Mouse (Mus musculus) adrenal gland, postnatal 4 days (tissue): ENCODE measurements around the gene Phf19. TPM values are rescaled to one million over a fixed set of nuclear protein-coding genes. Genes with fewer than 3 reads are reported as not detected.
A peak's percentile ranks its signal among the peaks of the same experiment; 100 is the strongest.

Experiments
- DNase-seq, 2 experiments: peaks; one replicate each; pipeline ENCODE4 v3.0.0; 2021 to 2022; ENCODE audit warnings: low spot score in 2 of 2, mixed read lengths in 2 of 2
- total RNA-seq, 2 experiments: library from RNA; stranded (reverse); gene quantifications; 2 replicates each; pipeline ENCODE4 v1.2.3; 2021

Phf19 gene
- total RNA-seq, 2 experiments from 2014 or later = 8.3 to 10.4 TPM

DNA sequence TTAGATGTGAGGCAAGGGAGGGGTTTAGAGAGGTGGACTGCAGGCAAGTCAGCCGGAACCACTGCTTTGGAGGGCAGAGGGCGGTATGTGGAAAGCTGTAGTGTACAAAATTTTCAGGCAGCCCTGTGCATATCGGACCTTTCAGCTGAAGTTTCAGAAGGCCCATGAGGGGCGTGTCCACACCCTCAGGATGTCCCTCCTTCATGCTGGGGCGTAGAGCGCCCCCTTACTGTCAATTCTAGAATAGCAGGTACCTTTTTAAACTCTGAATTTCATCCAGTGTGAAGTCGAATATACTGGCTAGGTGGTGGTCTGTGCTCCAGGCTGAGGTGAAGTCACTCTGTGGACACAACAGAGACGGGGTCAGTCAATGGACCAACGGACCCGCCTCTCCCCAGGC lies 16.0 kb downstream of the Phf19 start:
- no peak for DNase-seq

DNA sequence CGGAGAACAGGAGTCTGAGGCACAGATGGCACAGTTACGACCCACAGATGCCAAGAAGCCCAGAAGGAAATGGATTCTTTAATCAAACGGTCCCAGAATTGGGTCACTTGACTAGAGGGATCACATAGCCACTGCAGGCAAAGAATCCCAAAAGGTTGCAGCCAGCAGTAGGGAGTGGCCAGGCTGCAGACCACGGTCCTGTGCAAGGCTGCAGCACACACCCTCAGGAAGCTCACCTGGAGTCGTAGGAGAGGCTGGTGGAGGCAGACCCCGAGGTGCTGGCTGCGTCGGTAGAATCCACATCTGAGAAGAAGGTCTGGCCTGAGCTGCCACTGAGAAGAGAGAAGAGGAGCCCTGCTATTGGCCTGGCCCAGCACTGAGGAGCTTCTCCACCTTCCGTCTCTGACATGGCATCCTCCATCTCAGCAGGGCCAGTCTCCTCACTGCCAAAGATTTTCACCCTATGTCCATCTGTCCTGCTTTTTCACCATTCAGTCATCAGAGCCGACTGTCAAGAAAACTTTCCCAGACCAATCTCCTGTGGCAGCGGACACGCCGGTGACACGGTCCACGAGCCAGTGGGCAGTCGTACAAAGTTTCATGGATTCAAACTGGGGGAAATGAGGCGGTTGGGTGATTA lies 16.9 kb downstream of the Phf19 start:
- DNase-seq = no peak

DNA sequence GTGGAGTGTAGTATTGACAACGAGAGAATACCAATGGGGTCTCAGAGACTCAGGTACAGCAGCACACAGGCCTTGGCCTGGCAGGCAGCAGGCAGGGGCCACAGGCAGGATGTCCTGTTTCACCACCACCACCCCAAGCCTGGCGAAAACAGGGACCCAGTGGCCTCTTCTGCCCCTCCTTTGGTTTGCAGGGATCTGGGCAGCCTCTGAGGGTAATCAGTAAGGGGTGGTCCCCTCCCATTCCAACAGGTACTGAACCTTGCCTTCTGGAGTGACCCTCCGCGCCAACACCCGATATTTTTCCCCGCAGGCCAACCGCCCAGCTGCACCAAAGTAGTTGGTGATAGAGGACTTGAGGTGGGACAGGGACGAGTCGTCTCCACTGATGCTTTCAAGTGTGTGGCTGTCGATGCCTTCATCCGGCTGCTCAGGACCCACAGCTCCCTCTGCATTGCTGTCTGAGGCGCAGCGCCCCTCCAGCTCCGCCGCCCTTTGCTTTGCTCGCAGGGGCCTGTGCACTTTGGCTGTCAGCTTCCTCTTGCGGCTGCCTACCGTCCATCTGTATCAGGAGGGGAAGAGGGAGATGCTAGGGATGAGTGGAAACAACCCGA lies 18.2 kb downstream of the Phf19 start:
- no peak for DNase-seq

DNA sequence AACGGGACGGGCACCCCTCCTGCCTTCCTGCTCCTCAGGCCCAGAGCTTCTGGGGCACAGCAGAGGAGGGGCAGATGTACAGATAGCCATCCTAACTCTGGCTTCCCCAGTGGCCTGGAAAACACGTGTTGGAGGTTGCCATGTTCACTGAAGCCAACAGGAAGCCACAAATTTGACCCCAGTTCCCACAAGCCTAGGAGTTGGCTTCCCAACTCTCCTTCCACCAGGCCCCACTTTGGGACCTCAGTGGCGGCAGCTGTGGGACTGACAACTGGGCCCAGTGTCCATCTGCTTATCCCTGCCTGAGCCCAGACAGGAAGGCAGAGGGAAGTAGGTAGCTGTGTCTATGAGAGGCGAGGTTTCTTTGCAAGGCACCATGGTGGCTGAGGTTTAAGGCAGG lies 19.9 kb downstream of the Phf19 start:
- no peak for DNase-seq

DNA sequence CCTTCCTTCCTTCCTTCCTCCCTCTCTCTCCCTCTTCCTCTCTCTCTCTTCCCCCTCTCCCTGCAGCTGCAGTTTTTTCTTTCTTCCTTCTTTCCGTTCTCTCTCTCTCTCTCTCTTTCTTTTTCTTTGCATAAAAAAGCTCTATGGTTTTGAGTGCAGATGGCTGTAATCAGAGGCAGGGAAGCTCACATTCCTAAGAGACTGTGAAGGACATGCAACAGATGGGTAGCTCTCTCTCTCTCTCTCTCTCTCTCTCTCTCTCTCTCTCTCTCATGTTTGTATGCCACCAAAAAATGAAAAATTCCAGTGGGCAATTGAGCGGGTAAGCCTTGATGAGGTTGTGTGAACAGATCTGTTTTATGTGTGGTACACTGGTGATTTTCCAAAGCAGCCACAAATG lies 29.6 kb downstream of the Phf19 start:
- no peak for DNase-seq

DNA sequence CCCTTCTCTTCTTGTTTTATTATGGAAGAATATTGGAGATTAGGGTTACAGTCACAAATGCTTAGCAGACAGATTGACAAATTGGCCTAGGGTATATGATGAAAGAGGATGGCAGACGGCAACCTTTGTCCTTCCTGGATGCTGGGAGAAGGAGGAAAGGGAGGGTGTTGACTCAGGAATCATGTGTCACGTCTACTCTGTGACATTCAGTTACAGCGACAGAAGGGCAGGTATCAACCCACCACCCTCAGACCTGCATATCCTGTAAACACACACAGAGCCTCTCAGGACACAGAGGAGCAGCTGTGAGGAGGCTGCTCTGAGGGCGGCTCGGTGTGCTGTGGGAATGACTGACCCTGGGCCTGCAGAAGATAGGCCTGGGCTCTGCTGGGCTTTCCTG lies 30.6 kb downstream of the Phf19 start:
- no peak for DNase-seq

DNA sequence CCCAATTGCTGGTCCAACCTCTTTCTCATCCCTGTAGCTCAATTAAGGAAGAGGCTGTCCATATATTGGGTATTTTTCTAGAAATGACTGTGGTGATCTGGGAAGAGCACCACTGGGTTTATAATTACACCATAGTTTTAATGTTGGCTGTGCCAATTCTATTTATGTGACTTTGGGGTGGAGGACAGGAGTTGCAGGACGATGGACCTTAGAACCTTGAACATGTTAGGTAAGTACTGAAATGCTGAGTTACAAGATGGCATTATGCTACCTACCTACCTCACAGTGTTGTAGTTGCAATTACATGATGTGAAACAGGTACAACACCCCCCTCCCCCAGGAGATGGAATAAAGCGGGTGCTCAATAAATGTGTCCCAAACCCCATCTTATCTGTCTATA lies 31.1 kb downstream of the Phf19 start:
- no peak for DNase-seq

DNA sequence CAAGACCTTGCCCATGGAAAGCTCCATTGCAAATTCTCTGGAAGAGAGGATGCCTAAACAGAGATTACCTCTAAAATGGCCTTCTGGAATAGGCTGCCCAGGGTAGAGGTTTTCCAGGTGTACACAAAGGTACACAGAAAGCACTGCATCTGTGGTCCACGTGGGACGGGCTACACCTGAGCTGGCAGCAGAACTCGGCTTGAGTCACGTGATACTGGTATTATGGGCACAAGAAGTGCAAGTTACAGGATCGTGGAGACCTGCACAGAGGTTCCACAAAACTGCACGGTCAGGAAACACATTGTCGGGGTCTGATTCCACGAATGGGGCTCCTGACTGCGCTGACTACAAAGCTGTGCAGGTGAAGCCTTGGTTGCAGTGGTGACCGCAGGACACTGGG lies 33.8 kb downstream of the Phf19 start:
- no peak for DNase-seq

DNA sequence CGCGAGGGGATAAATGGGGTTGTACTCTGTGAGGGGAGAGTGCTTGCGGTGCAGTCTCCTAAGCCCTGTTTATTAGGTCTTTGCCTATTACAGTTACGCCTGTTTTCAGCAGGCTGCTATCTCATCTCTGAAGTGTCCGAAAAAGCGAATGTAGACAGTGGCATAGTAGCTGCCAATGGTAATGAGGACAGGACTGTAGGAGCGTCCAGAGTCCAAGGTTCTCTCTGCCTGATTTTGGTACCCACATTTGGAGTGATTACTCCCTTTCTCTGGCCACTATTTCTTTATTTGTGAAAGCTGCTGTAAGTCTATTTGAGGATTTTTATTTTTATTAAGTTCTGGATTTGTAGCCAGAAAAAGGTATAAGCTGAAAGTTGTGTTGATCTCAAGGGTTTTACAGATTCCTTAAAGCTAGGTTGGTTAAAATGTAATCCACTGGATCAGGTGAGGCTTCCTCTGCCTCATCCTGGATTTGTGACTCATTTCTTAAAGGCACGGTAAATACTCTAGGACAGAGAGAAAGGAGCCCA lies 38.9 kb downstream of the Phf19 start, which contains the start of gene Psmd5:
Gene Psmd5 (minus strand): TSS at position 153 of the 530 bp plus-strand sequence.
- no peak for DNase-seq

DNA sequence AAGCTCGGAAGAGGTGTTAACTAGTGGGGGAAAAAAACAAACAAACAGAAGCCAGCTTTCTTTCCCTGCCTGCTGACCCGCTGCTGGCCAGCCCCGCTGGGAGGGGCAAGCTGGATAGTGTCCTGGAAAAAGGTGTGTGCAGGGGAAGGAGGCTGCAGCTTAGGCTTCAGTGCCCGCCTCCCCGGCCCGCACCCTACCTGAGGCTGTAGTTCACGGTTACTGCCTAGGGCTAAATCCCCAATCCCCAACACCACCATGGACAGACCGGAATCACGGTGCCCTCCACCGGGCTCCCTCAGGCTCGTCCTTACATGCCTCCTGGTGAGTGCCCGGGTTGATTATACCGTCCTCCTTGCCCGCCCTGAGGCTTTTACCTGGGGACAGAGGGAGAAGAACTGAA lies 39.6 kb downstream of the Phf19 start, which contains the start of gene Cutal:
Gene Cutal (plus strand): TSS at position 126 of the 400 bp plus-strand sequence.
- DNase-seq = no peak

DNA sequence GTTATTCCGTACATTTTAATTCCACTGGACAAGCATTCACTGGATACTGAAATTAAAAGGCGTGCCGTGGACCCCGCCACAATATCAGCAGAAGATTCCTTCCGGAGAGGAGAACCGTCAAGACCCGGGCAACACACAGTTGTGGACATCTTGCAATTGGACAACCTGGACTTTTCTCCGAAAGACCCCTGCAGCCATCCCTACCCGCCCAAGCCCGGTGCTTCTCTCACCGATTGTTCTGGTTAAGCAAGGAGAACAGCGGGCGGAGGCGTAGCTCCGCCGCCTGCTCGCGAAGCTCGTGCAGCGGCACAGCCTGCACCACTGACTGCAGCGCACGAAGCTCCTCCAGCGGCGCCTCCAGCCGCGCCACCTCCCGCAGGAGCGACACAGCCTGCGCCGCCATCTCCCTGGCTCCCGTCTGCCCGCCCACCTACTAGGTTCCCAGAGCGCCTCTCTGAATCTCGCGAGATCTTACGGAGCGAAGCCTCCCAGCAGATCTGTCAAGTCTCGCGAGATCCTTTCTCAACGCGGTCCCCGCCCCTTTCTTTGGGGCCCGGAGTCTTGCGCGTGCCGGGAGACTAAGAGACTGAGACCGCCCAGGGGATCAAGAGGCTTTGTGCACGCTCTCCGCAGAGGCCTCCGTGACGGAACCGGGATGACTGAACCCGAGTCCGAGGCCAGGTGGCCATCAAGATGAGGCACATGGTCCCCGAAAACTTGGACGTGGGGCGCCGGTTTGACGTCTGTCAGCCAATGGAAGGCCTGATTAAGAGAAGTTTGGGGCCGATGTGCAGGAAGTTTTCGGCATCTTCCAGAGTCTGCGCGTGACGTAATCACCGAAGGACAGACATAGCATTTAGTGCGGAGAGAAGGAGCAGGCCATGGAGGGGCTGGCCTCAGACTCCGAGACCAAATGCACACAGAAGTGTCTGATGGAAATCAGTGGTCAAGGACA lies 43.0 kb downstream of the Phf19 start:
- peak; percentile 56 to 84 for DNase-seq

DNA sequence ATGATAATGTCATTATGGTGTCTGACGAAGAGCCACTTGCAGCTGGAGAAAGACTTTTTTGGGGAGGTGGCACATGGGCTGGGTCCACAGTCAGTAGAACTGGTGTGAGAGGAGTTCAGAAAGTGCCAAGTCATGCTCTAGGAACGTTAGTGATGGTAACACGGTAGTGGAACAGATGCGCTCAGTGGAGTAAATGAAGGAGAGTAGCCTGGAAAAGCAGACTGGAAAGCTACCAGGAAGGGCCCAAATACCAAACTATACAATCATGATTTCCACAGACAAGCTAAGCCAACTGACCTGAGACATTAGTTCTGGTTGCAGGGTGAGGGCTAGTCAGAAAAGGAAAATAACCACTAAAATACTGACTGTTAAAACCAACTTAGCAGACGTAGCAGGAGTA lies 44.1 kb downstream of the Phf19 start:
- no peak for DNase-seq

DNA sequence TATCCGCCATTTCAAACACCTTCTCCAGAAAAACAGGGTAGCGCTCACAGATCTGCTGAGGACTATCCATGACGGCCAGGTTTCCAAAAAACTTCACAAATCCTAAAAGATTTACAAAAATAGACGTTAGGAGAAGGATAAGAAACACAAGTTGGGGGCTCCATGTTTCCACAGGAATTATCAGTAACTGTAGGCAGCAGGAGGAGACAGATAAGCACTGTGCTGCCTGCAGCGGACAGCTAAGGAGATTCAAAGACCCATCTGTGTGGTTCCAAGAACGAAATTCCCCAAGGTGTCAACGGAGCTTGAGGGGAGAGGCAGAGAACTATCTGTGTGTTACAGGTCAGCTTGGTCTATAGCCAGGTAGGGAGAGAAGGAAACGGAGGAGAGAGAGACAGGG lies 56.1 kb downstream of the Phf19 start:
- no peak for DNase-seq

DNA sequence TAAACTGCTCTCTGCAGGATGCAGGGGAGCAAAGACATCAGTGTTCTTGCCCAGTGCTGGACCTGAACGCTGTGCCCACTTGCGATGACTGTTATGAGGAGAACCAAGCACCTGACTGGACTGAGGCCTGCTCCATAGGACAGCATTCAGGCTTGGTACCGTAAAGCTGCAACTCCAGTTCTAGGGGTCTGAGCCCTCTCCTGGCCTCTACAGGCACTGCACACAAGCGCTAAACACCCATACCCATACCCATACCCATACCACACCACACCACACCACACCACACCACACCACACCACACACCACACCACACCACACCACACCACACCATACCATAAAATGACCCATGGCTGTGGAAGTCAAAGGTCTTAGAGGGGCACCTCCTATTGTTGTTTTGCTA lies 58.6 kb downstream of the Phf19 start:
- no peak for DNase-seq

DNA sequence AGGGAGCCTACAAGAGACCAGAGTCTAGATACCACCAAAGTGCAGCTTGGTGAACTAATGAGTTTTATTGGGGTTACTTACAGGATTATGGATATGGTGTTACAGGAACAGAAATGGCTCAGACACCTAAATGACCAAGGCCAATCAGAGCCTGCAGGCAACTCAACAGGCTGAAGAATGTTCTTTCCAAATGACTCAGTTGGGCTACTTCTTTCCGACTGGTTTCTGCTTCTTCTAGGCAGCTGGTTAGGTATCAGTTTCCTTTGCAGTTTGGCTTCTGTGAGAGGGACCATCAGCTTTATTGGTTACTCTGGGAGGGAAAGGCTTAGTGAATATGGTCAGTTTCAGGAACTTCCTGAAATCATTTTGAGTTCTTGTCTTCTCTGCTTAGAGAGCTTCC lies 66.1 kb downstream of the Phf19 start:
- DNase-seq = no peak

Other genes with a start within 250 kb of the Phf19 start
- 10 to 100 TPM; 69.2 to 79.9 TPM for gene Gapvd1, start 158.8 kb downstream of the Phf19 start, total RNA-seq
- 100 to 1,000 TPM; 449 to 473 TPM for gene Hspa5, start 142.1 kb downstream of the Phf19 start, total RNA-seq
- 10 to 100 TPM; 29.7 to 31.4 TPM for gene Rabepk, start 114.1 kb downstream of the Phf19 start, total RNA-seq
- 10 to 100 TPM; 70.4 to 77.6 TPM for gene Fbxw2, start 87.7 kb downstream of the Phf19 start, total RNA-seq
- gene Gm34653, start 81.0 kb downstream of the Phf19 start, total RNA-seq = under 1 TPM in 1 of 2 experiments, not detected in 1; 0.17 TPM
- gene Cutal, start 39.6 kb downstream of the Phf19 start, total RNA-seq = 1 to 10 TPM; 2.4 to 3.0 TPM
- gene Psmd5, start 39.1 kb downstream of the Phf19 start, total RNA-seq = 10 to 100 TPM; 41.5 to 41.7 TPM
- gene Traf1, start 47.7 kb upstream of the Phf19 start, total RNA-seq = 1 to 10 TPM; 2.1 to 3.4 TPM
- 10 to 100 TPM in 1 of 2 experiments, 1 to 10 TPM in 1; 1.2 to 35.5 TPM for gene Hc, start 147.4 kb upstream of the Phf19 start, total RNA-seq
- gene AI182371, start 187.5 kb upstream of the Phf19 start, total RNA-seq = 10 to 100 TPM in 1 of 2 experiments, 1 to 10 TPM in 1; 1.3 to 16.5 TPM
- gene Cntrl, start 195.5 kb upstream of the Phf19 start, total RNA-seq = 10 to 100 TPM; 33.3 to 36.4 TPM